Mouse (Mus musculus) spleen, postnatal 10 days (tissue): ENCODE results near the gene Gm3099.
"Not testable (repeated sequence)": the region's sequence is repeated elsewhere in the genome, so short reads cannot be mapped to it uniquely, and the experiment has no call there.

Experiments
- DNase-seq, 2 experiments: peaks; one replicate each; pipeline ENCODE4 v3.0.0; 2021 to 2022; ENCODE audit warnings: low spot score in 2 of 2

Gm3099 gene

GRCm38 (mm10) chr14:3998094-3998493, at the start of gene Gm3099:
Gene Gm3099, plus strand, starts transcription at chr14:3998394.
- DNase-seq = not testable (repeated sequence)

DNA sequence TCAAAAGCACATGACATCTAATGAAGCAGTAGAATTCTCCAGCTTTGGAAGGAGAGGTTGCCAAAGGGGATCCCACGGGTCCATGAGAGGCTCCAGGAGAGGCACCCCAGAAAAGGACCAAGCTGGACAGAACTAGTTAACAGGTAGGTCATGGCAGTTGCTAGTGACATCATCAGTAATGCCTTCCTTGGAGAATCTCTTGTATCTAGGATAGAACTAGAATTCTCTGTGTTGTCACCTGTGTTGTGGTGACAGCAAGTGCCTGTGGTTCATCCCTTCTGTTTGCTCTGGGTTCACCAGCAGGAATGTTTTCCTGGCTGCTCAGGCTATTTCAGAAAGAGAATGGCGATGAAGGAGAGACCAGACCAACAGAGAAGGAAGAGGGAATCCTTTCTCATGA, 34.9 kb upstream of the Gm3099 start, which contains the start of gene Gm3095:
TSS of gene Gm3095 (plus strand) at position 301 of the 400 bp plus-strand sequence.
- DNase-seq = not testable (repeated sequence)

DNA sequence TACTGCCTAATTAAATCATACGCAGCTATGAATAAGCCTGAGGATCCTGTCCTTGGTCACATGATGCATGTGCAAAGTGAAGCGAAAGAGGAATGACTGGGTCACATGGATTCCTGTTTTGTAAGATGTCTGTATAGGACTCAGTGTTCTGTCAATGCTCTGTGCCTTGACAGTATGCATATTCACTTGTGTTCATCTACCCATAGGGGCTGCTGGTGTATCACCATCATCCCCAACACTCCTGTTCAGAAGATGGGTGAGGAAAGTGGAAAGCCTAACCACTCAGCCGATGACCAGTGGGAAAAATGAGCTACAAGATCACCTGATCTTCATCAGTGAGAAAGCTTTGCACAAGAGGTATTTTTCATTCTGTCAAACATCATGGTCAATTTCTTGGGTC, 25.4 kb downstream of the Gm3099 start, which contains the start of gene Gm5796:
TSS of gene Gm5796 (plus strand) at position 301 of the 400 bp plus-strand sequence.
- not testable (repeated sequence) for DNase-seq
